Mouse (Mus musculus) urinary bladder, postnatal 10 days (tissue): ENCODE data around the gene Zfp689.
"Not testable (repeated sequence)": the region's sequence is repeated elsewhere in the genome, so short reads cannot be mapped to it uniquely, and the experiment has no call there.

Experiments
- DNase-seq: peaks from one replicate; pipeline ENCODE4 v3.0.0; 2022; ENCODE audit warnings: low spot score

Gene Zfp689

DNA sequence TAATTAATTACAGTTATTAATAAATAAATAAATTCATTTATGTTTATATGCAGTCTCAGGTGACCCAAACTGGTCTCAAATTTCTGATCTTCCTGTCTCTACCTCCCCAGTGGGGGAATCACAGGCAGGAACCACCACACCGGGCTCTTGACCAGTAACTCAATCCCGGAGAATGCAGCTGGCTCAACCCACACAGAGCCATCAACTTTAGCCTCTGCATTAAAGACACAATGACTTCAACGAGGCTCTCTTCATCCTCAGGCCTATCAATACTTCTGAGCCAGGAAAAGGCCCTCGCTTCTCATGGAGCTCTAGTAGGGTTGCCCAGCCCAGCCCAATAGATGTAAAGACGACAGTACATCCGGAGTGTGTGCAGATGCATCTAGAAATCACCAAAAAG is 44.9 kb downstream of the Zfp689 start:
- not testable (repeated sequence) for DNase-seq

DNA sequence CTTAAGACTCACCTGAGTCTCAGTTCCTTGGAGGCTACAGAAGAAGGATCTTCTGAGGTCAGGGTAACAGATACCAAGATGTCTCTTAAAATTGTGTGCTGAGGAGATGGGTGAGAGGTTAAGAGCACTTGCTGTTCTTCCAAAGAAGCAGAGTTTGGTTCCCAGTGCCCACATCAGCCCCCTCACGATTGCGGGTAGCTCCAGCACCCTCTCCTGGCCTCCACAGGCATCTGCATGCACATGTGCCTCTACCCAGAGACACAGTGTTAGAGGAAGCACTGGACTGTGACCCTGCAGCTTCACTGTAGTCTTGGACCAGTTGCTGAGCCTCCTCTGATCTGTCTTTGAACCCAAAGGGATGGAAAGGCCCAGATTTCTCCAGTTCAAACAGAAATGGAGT is 46.0 kb downstream of the Zfp689 start:
- DNase-seq: no peak

DNA sequence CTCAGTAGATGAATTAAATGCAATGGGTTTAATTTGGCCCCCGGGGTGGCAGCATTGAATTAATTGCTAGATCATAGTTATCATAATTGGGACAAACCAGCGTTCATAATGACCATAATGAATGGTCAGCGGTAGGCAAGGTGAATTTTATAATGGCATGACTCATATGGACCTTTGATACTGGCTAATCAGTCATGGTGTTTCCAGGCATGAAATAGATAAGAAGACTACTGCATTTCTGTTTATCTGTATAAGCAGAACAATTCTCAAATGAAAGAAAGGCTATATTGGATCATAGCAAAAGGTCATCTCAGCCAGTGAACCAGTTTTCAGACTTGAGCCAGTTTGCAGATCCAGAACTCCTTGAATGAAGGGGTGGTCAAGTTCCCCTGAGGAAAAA is 48.6 kb downstream of the Zfp689 start:
- no peak for DNase-seq

- no peak for DNase-seq
Observed at GRCm38 (mm10) chr7:127393944-127394333, 55.0 kb downstream of the Zfp689 start.

DNA sequence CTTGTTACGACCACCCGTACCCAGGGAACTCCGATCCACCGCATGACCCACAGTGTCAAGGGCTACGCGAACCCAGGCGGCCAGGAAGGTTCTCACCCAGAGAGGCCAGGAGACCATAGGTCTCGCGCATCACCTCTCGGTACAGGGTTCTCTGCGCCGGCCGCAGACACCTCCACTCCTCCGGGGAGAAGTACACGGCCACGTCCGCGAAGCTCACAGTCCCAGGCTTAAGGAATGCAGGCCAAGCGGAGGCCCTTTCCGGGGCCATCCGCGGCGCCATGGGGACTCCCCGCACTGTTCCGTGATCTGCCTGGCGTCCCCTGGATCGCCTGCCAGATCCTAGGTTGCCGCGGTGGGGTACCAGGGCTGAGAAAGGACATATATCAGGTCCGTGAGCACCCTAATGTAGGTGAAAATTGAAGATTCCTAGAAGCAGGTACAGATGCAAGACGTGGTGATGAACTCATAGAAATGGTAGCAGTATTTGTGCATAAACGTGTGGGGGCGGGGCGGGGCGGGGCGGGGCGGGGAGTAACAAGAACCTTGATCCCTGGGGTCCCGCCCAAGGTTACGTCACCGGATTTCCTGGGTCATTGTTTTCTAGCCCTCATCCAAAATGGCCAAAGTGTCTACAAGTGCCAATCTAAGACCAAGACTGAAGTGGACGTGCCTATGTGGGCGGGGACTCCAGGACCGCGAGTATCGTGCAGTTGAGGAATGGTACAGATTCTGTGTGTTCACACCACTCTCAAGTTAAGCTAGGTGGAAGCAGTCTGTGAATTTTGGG is 55.6 kb downstream of the Zfp689 start, which contains the start of gene E430018J23Rik:
TSS of gene E430018J23Rik (minus strand) at position 473 of the 787 bp plus-strand sequence.
- peak; percentile 84 for DNase-seq

DNA sequence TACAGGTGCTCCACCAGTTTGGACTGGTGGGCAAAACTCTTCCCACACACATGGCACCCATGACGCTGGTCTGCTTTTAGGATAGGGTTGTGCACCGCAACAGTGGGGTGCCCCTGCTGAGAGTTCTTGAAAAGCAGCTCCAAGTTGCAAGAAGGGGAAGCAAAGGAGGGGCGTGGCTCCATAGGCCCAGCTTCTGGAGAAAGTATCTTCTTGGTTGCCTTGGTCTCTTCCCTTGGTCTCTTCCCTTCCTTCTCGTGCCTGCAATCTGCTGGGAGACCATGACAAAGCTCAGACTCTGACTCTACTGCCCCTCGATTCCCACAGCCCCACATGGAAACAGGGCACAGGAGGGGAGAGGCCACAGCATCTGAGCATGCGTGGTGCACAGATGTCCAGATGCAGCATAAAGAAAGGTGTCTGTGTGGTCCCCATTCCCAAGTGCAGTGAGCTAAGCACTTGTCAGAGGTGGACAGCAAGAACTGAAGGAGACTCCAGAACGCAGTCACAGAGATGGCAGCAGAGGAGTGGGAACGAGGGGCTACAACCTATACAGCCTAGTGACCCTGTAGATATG is 56.6 kb downstream of the Zfp689 start:
- DNase-seq: no peak
